In genomic region chr2:155276195-155276594, GRCm38 (mm10) we compare ENCODE assay signal across 8 mouse cellular contexts. TPM values are rescaled to one million over a fixed set of nuclear protein-coding genes. Genes with fewer than 3 reads are reported as not detected.
DNase-seq lines count a peak whose midpoint lies in the region; ATAC-seq lines count a peak whose summit lies in the region.

Gene Map1lc3a, plus strand, starts transcription at chr2:155276297.

- WGBS in hindbrain, embryonic 16.5 days, result under 1% methylated on average over 44 of the region's 47 CpGs
- WGBS in macrophage (ENCODE audit: missing documents), result 2% methylated on average over 47 of the region's 47 CpGs

- no peaks in the 10 kb centered on the region; the same call in 1 of the 2 replicates for H3K36me3 ChIP-seq in hindbrain, embryonic 16.5 days (ENCODE audit: control insufficient read depth, insufficient read depth, low read length)
- no peaks in the 10 kb centered on the region for H3K36me3 ChIP-seq in macrophage (ENCODE audit: inconsistent target)

- peak within 1 kb of the TSS; percentile 78 for H3K4me2 ChIP-seq in hindbrain, embryonic 16.5 days (ENCODE audit: low read length)

- ATAC-seq in hindbrain, embryonic 16.5 days, result peak; percentile 96

- peak within 1 kb of the TSS; percentile 97 for H3K4me3 ChIP-seq in hindbrain, embryonic 16.5 days (ENCODE audit: low read length)
- peak within 1 kb of the TSS; percentile 38 for H3K4me3 ChIP-seq in macrophage (ENCODE audit: inconsistent target)

- no peaks in the 10 kb centered on the region for H3K27me3 ChIP-seq in hindbrain, embryonic 16.5 days (replicated peaks; ENCODE audit: control insufficient read depth, insufficient read depth, low read length)

- H3K4me1 ChIP-seq in hindbrain, embryonic 16.5 days (ENCODE audit: control insufficient read depth, insufficient read depth, low read depth, low read length), result peaks cover 11% of the 10 kb centered on the region

- peak within 1 kb of the TSS; percentile 92 for H3K27ac ChIP-seq in hindbrain, embryonic 16.5 days (ENCODE audit: low read depth, low read length)
- no peak within 1 kb of the TSS for H3K27ac ChIP-seq in macrophage

- peak; percentile 98 for DNase-seq in T-cell, adult 2 months (ENCODE audit: low spot score)
- peak; percentile 98 to 99 for DNase-seq in cerebellum, postnatal 36 days
- DNase-seq in gastrocnemius, adult 18-20 months (ENCODE audit: low spot score), result peak; percentile 96
- DNase-seq in left cerebral cortex, adult 18-20 months (ENCODE audit: low spot score in 2 of 2), result peak; percentile 99
- peak; percentile 98 for DNase-seq in right cerebral cortex, adult 18-20 months
- DNase-seq in urinary bladder, postnatal 10 days (ENCODE audit: low spot score), result peak; percentile 93

- no peaks in the 10 kb centered on the region for H3K9me3 ChIP-seq in hindbrain, embryonic 16.5 days (ENCODE audit: control insufficient read depth, low read length)

- H3K79me2 ChIP-seq in macrophage (ENCODE audit: inconsistent target), result no peaks in the 10 kb centered on the region

- peak within 1 kb of the TSS; percentile 99 for H3K9ac ChIP-seq in hindbrain, embryonic 16.5 days (ENCODE audit: low read depth, low read length)

RNA-seq across cellular contexts. Expression of gene Map1lc3a, which starts in this region (rescaled TPM):
- total RNA-seq in gastrocnemius, adult 18-20 months (2021), result 100 to 1,000 TPM; 233 to 274 TPM
- polyA plus RNA-seq in hindbrain, embryonic 16.5 days (2015; fragmentation: Nextera tagmentation; extraction: Ambion mirVana), result 693 and 772 TPM in 2 replicates
- total RNA-seq in left cerebral cortex, adult 18-20 months (2021), result 100 to 1,000 TPM; 320 to 326 TPM
- total RNA-seq in macrophage (2018; cell fraction: chromatin; rRNA removed), result 1 to 10 TPM in 13 of 26 experiments, under 1 TPM in 4, not detected in 9; 0.58 to 7.6 (median 1.2) TPM
- 10 to 100 TPM in 25 of 26 experiments, 1 to 10 TPM in 1; 9.8 to 35.2 (median 21.9) TPM for total RNA-seq in macrophage (2018; cell fraction: cytosol; rRNA removed)
- total RNA-seq in macrophage (2018; cell fraction: nucleus; rRNA removed), result 1 to 10 TPM in 25 of 26 experiments, not detected in 1; 1.4 to 6.6 (median 3.9) TPM
- polyA plus RNA-seq in macrophage (2018), result 10.1 to 33.5 TPM (median 21.2 TPM) in 3 replicates

Comparison
In these comparisons a context has a peak if more than half of its experiments do, and no peak if none do; other contexts are left out.
1. RNA of gene Map1lc3a (polyA plus RNA-seq): 693 to 772 TPM in hindbrain, embryonic 16.5 days; 10.1 to 33.5 TPM in macrophage; every median in the first group is over 10 times any median in the second.
2. Peak in every context shown above with its lines, with median percentiles within 50 percentile points of each other: DNase-seq.